Mouse (Mus musculus) liver, adult 2 months (tissue): ENCODE results near the gene Anapc13. TPM values are rescaled to one million over a fixed set of nuclear protein-coding genes. Genes with fewer than 3 reads are reported as not detected.

Source experiments
- DNase-seq: peaks from one replicate; pipeline ENCODE4 v3.0.0-alpha.2; 2011; ENCODE audit warnings: low read depth, low spot score; ENCODE audit errors: extremely low read depth
- H3K27ac ChIP-seq: fragments of 200-500 bp; replicated peaks from 2 replicates; pipeline ENCODE4 v1.5.1; 2012; ENCODE audit warnings: low read depth, mild to moderate bottlenecking, control low read depth, inconsistent platforms, low read length; ENCODE audit not compliant: insufficient read depth
- H3K27me3 ChIP-seq: fragments of 200-500 bp; 2 replicates; pipeline ENCODE4 v1.6.1; 2012; ENCODE audit warnings: mild to moderate bottlenecking, moderate library complexity, low read length, inconsistent platforms; ENCODE audit not compliant: control insufficient read depth, insufficient read depth
- H3K36me3 ChIP-seq: fragments of 200-500 bp; 2 replicates; pipeline ENCODE4 v1.6.1; 2012; ENCODE audit warnings: low read length, inconsistent platforms; ENCODE audit not compliant: control insufficient read depth, insufficient read depth
- H3K4me1 ChIP-seq: fragments of 200-500 bp; 2 replicates; pipeline ENCODE4 v1.6.1; 2011; ENCODE audit warnings: low read length; ENCODE audit not compliant: control insufficient read depth, insufficient read depth
- H3K4me3 ChIP-seq: fragments of 200-500 bp; 2 replicates; pipeline ENCODE4 v1.5.1; 2011; ENCODE audit warnings: low read depth, mild to moderate bottlenecking, control low read depth, low read length, moderate library complexity; ENCODE audit not compliant: insufficient read depth
- H3K79me2 ChIP-seq: fragments of 200-500 bp; 2 replicates; pipeline ENCODE4 v1.6.1; 2012; ENCODE audit warnings: inconsistent platforms, mild to moderate bottlenecking, low read length, moderate library complexity; ENCODE audit not compliant: control insufficient read depth, insufficient read depth
- H3K9ac ChIP-seq: fragments of 200-500 bp; 2 replicates; pipeline ENCODE4 v1.6.1; 2012; ENCODE audit warnings: low read depth, mild to moderate bottlenecking, control low read depth, inconsistent platforms, low read length
- CTCF ChIP-seq: fragments of 200-500 bp; IDR thresholded peaks from 2 replicates; pipeline ENCODE4 v1.5.1; 2011; ENCODE audit warnings: low read depth, low read length, control low read depth
- POLR2A ChIP-seq: fragments of 200-500 bp; IDR thresholded peaks from 2 replicates; pipeline ENCODE4 v1.6.1; 2011; ENCODE audit warnings: low read length, control low read depth; ENCODE audit not compliant: insufficient read depth; ENCODE audit errors: extremely low read depth
- WGBS: fragments of 180-500 bp; shearing (Covaris S2); methylation state at CpG from one replicate; pipeline ENCODE4 v1.1.7; 2018; 5-methylcytosine and 5-hydroxymethylcytosine counted together
- polyA plus RNA-seq: library from polyadenylated mRNA; depleted of rRNA; stranded (reverse); fragments of >200 nt; gene quantifications from 2 replicates; pipeline ENCODE4 v1.2.3, GENCODE M21; 2012
- total RNA-seq: library from RNA; depleted of rRNA; stranded (reverse); fragments of >200 nt; gene quantifications from 2 replicates; pipeline ENCODE4 v1.2.3, GENCODE M21; 2014

Gene Anapc13
- total and polyA plus RNA-seq, 2 experiments = 53.4 to 65.8 TPM

GRCm38 (mm10) chr9:102595662-102596436 lies 30.2 kb upstream of the Anapc13 start:
- TF ChIP-seq POLR2A (no peak), CTCF (no peak)
- no peaks in the 10 kb centered on the region; the same call in 1 of the 2 replicates for H3K4me1 ChIP-seq
- no peaks in the 10 kb centered on the region for H3K79me2 ChIP-seq
- no peak for DNase-seq
- H3K27ac ChIP-seq = no peak overlapping the region
- no peaks in the 10 kb centered on the region for H3K27me3 ChIP-seq
- 87% methylated on average over 8 of the region's 8 CpGs for WGBS
- H3K9ac ChIP-seq = no peak overlapping the region
- peaks cover 35% of the 10 kb centered on the region for H3K36me3 ChIP-seq
- H3K4me3 ChIP-seq = no peak overlapping the region

- Histone ChIP-seq H3K36me3 (peaks cover 15% of the 10 kb centered on the region), H3K79me2 (no peaks in the 10 kb centered on the region), H3K4me3 (no peak overlapping the region), H3K9ac (no peak overlapping the region), H3K27ac (no peak overlapping the region), H3K27me3 (no peaks in the 10 kb centered on the region), H3K4me1 (no peaks in the 10 kb centered on the region; the same call in 1 of the 2 replicates)
- peak; percentile 21 for DNase-seq
- 17% methylated on average over 2 of the region's 2 CpGs for WGBS
- TF ChIP-seq CTCF = no peak
- TF ChIP-seq POLR2A = no peak
These were observed 24.9 kb upstream of the Anapc13 start for GRCm38 (mm10) chr9:102601187-102601586.

GRCm38 (mm10) chr9:102601666-102602065 lies 24.4 kb upstream of the Anapc13 start:
- Histone ChIP-seq H3K4me1 (no peaks in the 10 kb centered on the region; the same call in 1 of the 2 replicates), H3K9ac (no peak overlapping the region), H3K79me2 (no peaks in the 10 kb centered on the region), H3K27me3 (no peaks in the 10 kb centered on the region), H3K27ac (no peak overlapping the region), H3K4me3 (no peak overlapping the region), H3K36me3 (peaks cover 12% of the 10 kb centered on the region; the same call in 1 of the 2 replicates)
- WGBS = 88% methylated on average over 2 of the region's 2 CpGs
- DNase-seq = no peak
- TF ChIP-seq CTCF (no peak), POLR2A (no peak)

GRCm38 (mm10) chr9:102605162-102605561 lies 20.9 kb upstream of the Anapc13 start:
- DNase-seq = no peak
- Histone ChIP-seq H3K36me3 (peaks cover 14% of the 10 kb centered on the region), H3K27me3 (no peaks in the 10 kb centered on the region), H3K27ac (no peak overlapping the region), H3K9ac (no peak overlapping the region), H3K4me1 (no peaks in the 10 kb centered on the region; the same call in 1 of the 2 replicates), H3K4me3 (no peak overlapping the region), H3K79me2 (no peaks in the 10 kb centered on the region)
- WGBS = 97% methylated on average over 6 of the region's 6 CpGs
- TF ChIP-seq POLR2A (no peak), CTCF (no peak)

- H3K27me3 ChIP-seq = no peaks in the 10 kb centered on the region
- no peaks in the 10 kb centered on the region for H3K79me2 ChIP-seq
- TF ChIP-seq CTCF = no peak
- TF ChIP-seq POLR2A = no peak
- H3K9ac ChIP-seq = no peak overlapping the region
- peaks cover 12% of the 10 kb centered on the region for H3K36me3 ChIP-seq
- 84% methylated on average over 5 of the region's 5 CpGs for WGBS
- no peak overlapping the region for H3K4me3 ChIP-seq
- no peak for DNase-seq
- no peaks in the 10 kb centered on the region for H3K4me1 ChIP-seq
- no peak overlapping the region for H3K27ac ChIP-seq
These were observed 18.6 kb upstream of the Anapc13 start for GRCm38 (mm10) chr9:102607471-102607870.

GRCm38 (mm10) chr9:102609221-102609620 lies 16.9 kb upstream of the Anapc13 start:
- TF ChIP-seq CTCF = no peak
- no peak for TF ChIP-seq POLR2A
- no peak for DNase-seq
- no peaks in the 10 kb centered on the region for H3K79me2 ChIP-seq
- no peak overlapping the region for H3K27ac ChIP-seq
- H3K9ac ChIP-seq = no peak overlapping the region
- no peaks in the 10 kb centered on the region for H3K27me3 ChIP-seq
- 84% methylated on average over 3 of the region's 3 CpGs for WGBS
- H3K36me3 ChIP-seq = peaks cover 23% of the 10 kb centered on the region
- no peak overlapping the region for H3K4me3 ChIP-seq
- H3K4me1 ChIP-seq = no peaks in the 10 kb centered on the region
